Mouse (Mus musculus) lung, postnatal 0 days (tissue): ENCODE data around the gene Mapt. TPM values are rescaled to one million over a fixed set of nuclear protein-coding genes. Genes with fewer than 3 reads are reported as not detected.
A peak's percentile ranks its signal among the peaks of the same experiment; 100 is the strongest.

Experiments used
- ATAC-seq: fragments of 200-750 bp; cut with Nextera tagmentation; 2 replicates; pipeline ENCODE4 v1.8.0; 2017; ENCODE audit warnings: moderate library complexity
- DNase-seq: peaks from one replicate; pipeline ENCODE4 v3.0.0-alpha.2; 2016; ENCODE audit warnings: low spot score
- H3K27ac ChIP-seq: fragments of 300-500 bp; sonication (generic); 2 replicates; pipeline ENCODE4 v1.5.1; 2014; ENCODE audit warnings: antibody characterized with exemption, mild to moderate bottlenecking, low read length, mixed read lengths
- H3K27me3 ChIP-seq: fragments of 300-500 bp; sonication (generic); replicated peaks from 2 replicates; pipeline ENCODE4 v1.6.1; 2014; ENCODE audit warnings: low read length, mixed read lengths; ENCODE audit not compliant: insufficient read depth
- H3K36me3 ChIP-seq: fragments of 300-500 bp; sonication (generic); 2 replicates; pipeline ENCODE4 v1.6.1; 2014; ENCODE audit warnings: low read length, mixed read lengths; ENCODE audit not compliant: insufficient read depth
- H3K4me1 ChIP-seq: fragments of 300-500 bp; sonication (generic); 2 replicates; pipeline ENCODE4 v1.6.1; 2014; ENCODE audit warnings: antibody characterized with exemption, low read depth, low read length, mixed read lengths; ENCODE audit not compliant: insufficient read depth
- H3K4me2 ChIP-seq: fragments of 300-500 bp; sonication (generic); replicated peaks from 2 replicates; pipeline ENCODE4 v1.6.1; 2014; ENCODE audit warnings: low read depth, mild to moderate bottlenecking, low read length, moderate library complexity, mixed read lengths
- H3K4me3 ChIP-seq: fragments of 300-500 bp; sonication (generic); 2 replicates; pipeline ENCODE4 v1.5.1; 2014; ENCODE audit warnings: low read depth, low read length
- H3K9ac ChIP-seq: fragments of 300-500 bp; sonication (generic); replicated peaks from 2 replicates; pipeline ENCODE4 v1.6.1; 2014; ENCODE audit warnings: low read depth, mild to moderate bottlenecking
- H3K9me3 ChIP-seq: fragments of 300-500 bp; sonication (generic); 2 replicates; pipeline ENCODE4 v1.6.1; 2016; ENCODE audit warnings: low read length, mixed read lengths
- CTCF ChIP-seq: IDR thresholded peaks from 2 replicates; pipeline ENCODE4 v1.5.1; 2016; ENCODE audit warnings: antibody characterized with exemption, mild to moderate bottlenecking
- EP300 ChIP-seq: IDR thresholded peaks from 2 replicates; pipeline ENCODE4 v1.6.1; 2016; ENCODE audit warnings: antibody characterized with exemption, mild to moderate bottlenecking, control low read depth
- WGBS: fragments of 180-500 bp; shearing (Covaris S2); extraction: QIAGEN DNeasy Blood & Tissue Kit; methylation state at CpG from one replicate; pipeline ENCODE4 v1.1.7; 2014; 5-methylcytosine and 5-hydroxymethylcytosine counted together
- polyA plus RNA-seq: library from polyadenylated mRNA; unstranded; fragments of >200 nt; fragmentation: Nextera tagmentation; extraction: Ambion mirVana; gene quantifications from 2 replicates; pipeline ENCODE4 v1.2.1, GENCODE M21; 2015

Gene Mapt
- polyA plus RNA-seq, 1 experiment from 2014 or later, result 15.9 TPM

DNA sequence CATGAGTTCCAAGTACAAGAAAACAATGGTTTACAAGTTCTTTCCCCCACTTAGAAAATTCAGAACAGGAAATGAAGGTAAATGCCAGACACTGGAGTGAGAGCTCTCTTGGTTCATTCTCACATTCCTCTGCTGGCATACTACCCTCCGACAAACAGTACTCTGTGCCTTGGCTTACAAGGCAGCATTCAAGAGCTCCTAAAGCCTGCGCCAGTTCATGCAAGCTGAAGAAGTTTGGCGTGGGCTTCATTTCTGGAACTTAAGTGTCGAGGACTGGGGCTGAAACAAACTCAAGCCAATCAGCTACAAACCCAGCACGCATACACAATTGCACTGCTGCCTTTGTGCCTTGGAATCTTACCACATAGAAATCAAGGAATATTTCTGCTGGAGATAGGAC, 100.9 kb downstream of the Mapt start:
- ATAC-seq (peak; percentile 71), DNase-seq (peak; percentile 55)
- Histone ChIP-seq H3K4me3 (no peak overlapping the region), H3K4me2 (no peak overlapping the region), H3K9ac (no peak overlapping the region), H3K4me1 (no peaks in the 10 kb centered on the region), H3K36me3 (peaks cover 20% of the 10 kb centered on the region), H3K27ac (no peak overlapping the region), H3K27me3 (no peaks in the 10 kb centered on the region), H3K9me3 (no peaks in the 10 kb centered on the region)
- WGBS, result 62% methylated on average over 5 of the region's 5 CpGs
- TF ChIP-seq CTCF (no peak), EP300 (no peak)

DNA sequence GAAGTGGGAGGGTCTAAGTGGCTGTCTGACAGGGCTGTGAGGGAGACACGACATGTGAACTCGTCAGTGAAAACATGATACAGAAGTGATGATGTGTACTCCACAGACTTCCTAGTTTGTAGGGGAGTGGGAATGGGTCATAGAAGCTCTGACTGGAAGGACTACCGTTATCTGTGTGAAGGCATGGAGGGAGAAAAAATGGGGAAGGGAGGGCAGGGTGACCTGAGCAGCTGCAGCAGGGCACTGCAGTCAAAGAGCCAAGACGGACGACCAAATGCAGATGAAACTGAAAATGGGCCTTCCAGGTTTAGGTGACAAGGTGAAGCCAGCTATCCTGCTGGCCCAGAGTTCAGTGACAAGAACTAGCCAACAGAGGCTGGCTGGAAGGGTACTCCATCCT, 102.9 kb downstream of the Mapt start:
- no peak overlapping the region for H3K4me3 ChIP-seq
- H3K9ac ChIP-seq, result no peak overlapping the region
- no peaks in the 10 kb centered on the region for H3K4me1 ChIP-seq
- H3K27me3 ChIP-seq, result no peaks in the 10 kb centered on the region
- WGBS, result 60% methylated on average over 5 of the region's 5 CpGs
- ATAC-seq (no peak), DNase-seq (no peak)
- no peaks in the 10 kb centered on the region for H3K9me3 ChIP-seq
- no peak overlapping the region for H3K27ac ChIP-seq
- H3K4me2 ChIP-seq, result no peak overlapping the region
- TF ChIP-seq EP300 (no peak), CTCF (no peak)
- H3K36me3 ChIP-seq, result peaks cover 37% of the 10 kb centered on the region

DNA sequence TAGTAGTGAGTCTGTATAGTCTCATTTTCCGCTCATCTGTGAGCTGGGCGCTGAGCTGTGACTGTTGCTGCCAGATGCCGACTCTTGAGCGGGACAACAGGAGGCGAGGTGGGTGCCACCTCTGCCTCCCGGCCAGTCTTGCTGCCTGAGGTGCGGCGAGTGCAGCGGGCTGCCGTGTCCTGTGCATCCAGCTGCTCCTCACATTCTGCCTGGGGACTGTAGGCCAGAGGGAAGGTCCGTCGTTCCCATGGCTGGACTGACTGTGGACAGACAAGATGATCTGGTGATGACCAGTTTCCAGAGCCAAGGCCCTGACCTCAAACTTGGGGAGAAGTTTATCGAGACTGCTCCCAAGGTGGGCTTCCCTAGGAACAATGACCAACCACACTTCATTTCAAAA, 103.8 kb downstream of the Mapt start:
- no peak for TF ChIP-seq EP300
- no peak for TF ChIP-seq CTCF
- DNase-seq (no peak), ATAC-seq (no peak)
- WGBS, result 84% methylated on average over 13 of the region's 13 CpGs
- Histone ChIP-seq H3K27ac (no peak overlapping the region), H3K9me3 (no peaks in the 10 kb centered on the region), H3K27me3 (no peaks in the 10 kb centered on the region), H3K9ac (no peak overlapping the region), H3K4me1 (no peaks in the 10 kb centered on the region), H3K4me3 (no peak overlapping the region), H3K4me2 (no peak overlapping the region), H3K36me3 (peaks cover 37% of the 10 kb centered on the region)

DNA sequence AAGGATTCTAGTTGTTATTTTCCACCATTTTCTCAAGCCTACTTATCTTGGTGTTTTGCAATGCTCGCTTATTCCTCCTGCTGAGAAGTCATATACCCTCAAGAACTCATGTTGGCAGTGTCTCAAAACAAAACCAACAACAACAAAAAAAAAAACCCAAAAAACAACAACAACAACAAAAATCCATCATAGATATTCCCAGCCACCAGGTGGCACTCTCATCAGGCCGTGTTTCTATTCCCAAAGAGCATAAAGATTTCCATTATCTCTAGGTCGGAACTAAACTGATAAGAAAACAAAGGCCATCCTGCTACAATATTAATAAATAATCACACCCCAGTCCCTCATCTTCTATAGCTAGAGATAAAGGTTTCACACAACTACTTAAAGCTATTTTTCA, 115.7 kb downstream of the Mapt start:
- Histone ChIP-seq H3K9ac (no peak overlapping the region), H3K36me3 (peaks cover 32% of the 10 kb centered on the region), H3K9me3 (no peaks in the 10 kb centered on the region), H3K4me3 (no peak overlapping the region), H3K4me1 (no peaks in the 10 kb centered on the region), H3K27me3 (no peaks in the 10 kb centered on the region), H3K4me2 (no peak overlapping the region), H3K27ac (no peak overlapping the region)
- WGBS, result 55% methylated on average over 3 of the region's 3 CpGs
- peak; percentile 17 for DNase-seq
- no peak for TF ChIP-seq EP300
- TF ChIP-seq CTCF, result peak; percentile 66
- no peak for ATAC-seq

DNA sequence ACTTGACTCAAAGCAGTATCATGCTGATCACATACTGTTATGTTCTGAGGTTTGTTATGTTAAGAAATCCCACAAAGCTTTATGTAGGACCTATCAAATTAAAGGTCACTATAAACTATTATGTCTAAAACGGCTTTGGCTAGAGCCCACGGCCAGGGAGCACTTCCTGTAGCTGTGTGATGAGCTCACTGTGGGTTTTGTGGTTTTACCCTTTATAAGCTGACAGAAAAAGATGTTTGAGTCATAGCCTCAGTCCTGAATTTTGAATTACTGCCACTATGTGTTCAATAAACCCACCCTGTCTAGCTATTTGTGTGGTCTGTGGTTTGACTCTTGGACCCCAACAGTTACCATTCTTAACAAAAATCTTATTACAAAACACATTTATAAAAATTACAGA, 130.6 kb downstream of the Mapt start:
- DNase-seq, result peak; percentile 54
- 23% methylated on average over 2 of the region's 2 CpGs for WGBS
- no peak overlapping the region for H3K27ac ChIP-seq
- H3K27me3 ChIP-seq, result no peaks in the 10 kb centered on the region
- H3K9me3 ChIP-seq, result no peaks in the 10 kb centered on the region
- ATAC-seq, result peak; percentile 69
- H3K4me1 ChIP-seq, result no peaks in the 10 kb centered on the region
- TF ChIP-seq EP300 (no peak), CTCF (no peak)
- no peak overlapping the region for H3K9ac ChIP-seq
- no peak overlapping the region for H3K4me2 ChIP-seq
- no peak overlapping the region for H3K4me3 ChIP-seq
- no peaks in the 10 kb centered on the region for H3K36me3 ChIP-seq

DNA sequence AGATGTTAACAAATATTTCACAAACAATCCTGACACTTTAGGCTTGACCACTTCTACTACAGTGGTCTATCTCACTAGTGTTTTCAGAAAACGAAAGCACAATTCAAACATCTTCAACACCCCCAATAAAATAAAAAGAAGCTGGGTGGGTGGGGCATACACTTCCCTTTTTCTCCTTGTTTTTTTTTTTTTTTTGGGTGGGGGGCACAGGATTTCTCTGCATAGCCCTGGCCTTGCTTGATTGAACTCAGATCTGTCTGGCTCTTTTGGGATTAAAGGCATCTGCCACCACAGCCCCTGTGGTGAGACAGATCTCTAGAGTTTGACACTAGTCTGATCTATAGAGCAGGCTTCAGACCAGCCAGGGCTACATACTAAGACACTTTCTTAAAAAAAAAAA, 131.5 kb downstream of the Mapt start:
- DNase-seq (no peak), ATAC-seq (no peak)
- no peak overlapping the region for H3K4me2 ChIP-seq
- no peak overlapping the region for H3K4me3 ChIP-seq
- TF ChIP-seq CTCF, result no peak
- TF ChIP-seq EP300, result no peak
- no peak overlapping the region for H3K9ac ChIP-seq
- no peak overlapping the region for H3K27ac ChIP-seq
- H3K9me3 ChIP-seq, result no peaks in the 10 kb centered on the region
- H3K27me3 ChIP-seq, result no peaks in the 10 kb centered on the region
- H3K4me1 ChIP-seq, result no peaks in the 10 kb centered on the region
- no peaks in the 10 kb centered on the region for H3K36me3 ChIP-seq
- 94% methylated on average over 1 of the region's 1 CpGs for WGBS
